Mouse (Mus musculus) midbrain, postnatal 0 days (tissue): ENCODE results near the gene Mrm2. TPM values are rescaled to one million over a fixed set of nuclear protein-coding genes. Genes with fewer than 3 reads are reported as not detected.

Source experiments
- ATAC-seq: fragments of 200-750 bp; cut with Nextera tagmentation; 2 replicates; pipeline ENCODE4 v1.8.0; 2017; ENCODE audit warnings: moderate number of reproducible peaks, mild to moderate bottlenecking, moderate TSS enrichment, moderate library complexity; ENCODE audit not compliant: low FRiP score
- DNase-seq: peaks from one replicate; pipeline ENCODE4 v3.0.0-alpha.2; 2015; ENCODE audit warnings: low spot score
- H3K27ac ChIP-seq: fragments of 300-500 bp; sonication (generic); 2 replicates; pipeline ENCODE4 v1.5.1; 2014; ENCODE audit warnings: low read depth, mild to moderate bottlenecking, low read length, mixed read lengths
- H3K27me3 ChIP-seq: fragments of 300-500 bp; sonication (generic); 2 replicates; pipeline ENCODE4 v1.6.1; 2014; ENCODE audit warnings: low read length, control low read depth, mixed read lengths; ENCODE audit not compliant: insufficient read depth
- H3K36me3 ChIP-seq: fragments of 300-500 bp; sonication (generic); 2 replicates; pipeline ENCODE4 v1.6.1; 2014; ENCODE audit warnings: low read length, control low read depth, mixed read lengths; ENCODE audit not compliant: insufficient read depth
- H3K4me1 ChIP-seq: fragments of 300-500 bp; sonication (generic); 2 replicates; pipeline ENCODE4 v1.6.1; 2014; ENCODE audit warnings: mild to moderate bottlenecking, control low read depth, antibody characterized with exemption, low read length, mixed read lengths; ENCODE audit not compliant: insufficient read depth
- H3K4me2 ChIP-seq: fragments of 300-500 bp; sonication (generic); 2 replicates; pipeline ENCODE4 v1.6.1; 2014; ENCODE audit warnings: low read depth, mild to moderate bottlenecking, low read length, mixed read lengths; ENCODE audit not compliant: poor library complexity, severe bottlenecking
- H3K4me3 ChIP-seq: fragments of 300-500 bp; sonication (generic); 2 replicates; pipeline ENCODE4 v1.5.1; 2014; ENCODE audit warnings: low read depth, mild to moderate bottlenecking, low read length, moderate library complexity
- H3K9ac ChIP-seq: fragments of 300-500 bp; sonication (generic); replicated peaks from 2 replicates; pipeline ENCODE4 v1.6.1; 2014; ENCODE audit warnings: mild to moderate bottlenecking, low read length, moderate library complexity, mixed read lengths; ENCODE audit not compliant: poor library complexity, severe bottlenecking
- H3K9me3 ChIP-seq: fragments of 300-500 bp; sonication (generic); 2 replicates; pipeline ENCODE4 v1.6.1; 2016; ENCODE audit warnings: low read length, control low read depth
- CTCF ChIP-seq: IDR thresholded peaks from 2 replicates; pipeline ENCODE4 v1.5.1; 2016; ENCODE audit warnings: antibody characterized with exemption, mild to moderate bottlenecking
- WGBS: fragments of 180-500 bp; shearing (Covaris S2); extraction: QIAGEN DNeasy Blood & Tissue Kit; methylation state at CpG from one replicate; pipeline ENCODE4 v1.1.7; 2014; 5-methylcytosine and 5-hydroxymethylcytosine counted together
- polyA plus RNA-seq: library from polyadenylated mRNA; unstranded; fragments of >200 nt; fragmentation: Nextera tagmentation; extraction: Ambion mirVana; gene quantifications from 2 replicates; pipeline ENCODE4 v1.2.1, GENCODE M21; 2015
- total RNA-seq: library from RNA; depleted of rRNA; stranded (reverse); fragments of >200 nt; gene quantifications from 2 replicates; pipeline ENCODE4 v1.2.3, GENCODE M21; 2014

The Mrm2 gene
- total and polyA plus RNA-seq, 2 experiments from 2014 or later: 14.7 to 15.1 TPM

DNA sequence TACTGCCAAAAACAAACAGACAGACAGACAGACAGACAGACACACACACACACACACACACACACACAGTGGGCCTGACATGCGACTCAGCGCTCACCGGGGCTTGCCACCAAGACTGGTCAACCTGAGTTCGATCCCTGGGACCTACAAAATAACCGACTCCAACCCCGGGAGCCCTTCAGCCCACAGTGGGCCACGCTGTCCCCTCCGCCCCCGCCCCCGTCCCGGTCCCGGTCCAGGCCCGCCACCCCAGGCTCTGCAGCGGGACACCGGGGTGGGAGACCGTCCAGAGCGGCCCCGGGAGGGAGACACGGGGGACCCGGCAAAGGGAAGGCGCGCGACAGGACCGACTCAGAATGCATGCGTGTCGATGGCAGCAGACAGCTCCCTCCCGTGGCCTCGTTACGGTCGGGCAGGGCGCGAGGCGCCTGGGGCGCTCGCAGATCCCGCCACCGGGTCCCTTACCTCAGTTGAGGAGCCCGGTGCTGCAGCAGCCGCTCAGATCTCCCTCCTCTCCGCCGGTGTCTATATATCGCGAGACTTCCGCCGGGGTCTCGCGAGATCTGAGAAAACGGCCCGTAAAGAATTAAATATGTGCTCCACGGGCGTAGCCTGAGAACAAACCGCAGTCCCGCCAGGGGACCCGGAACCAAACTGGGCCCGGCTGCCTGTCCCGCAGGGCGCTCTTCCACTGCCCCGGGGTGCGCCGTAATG, 10.5 kb downstream of the Mrm2 start, which contains the start of the genes Mad1l1 and Nudt1:
Mad1l1 (minus strand) TSS at position 511 of the 714 bp plus-strand sequence.
Nudt1 (plus strand) TSS at position 615 of the 714 bp plus-strand sequence.
- peak within 1 kb of the TSS; percentile 64 for H3K27ac ChIP-seq
- peak; percentile 96 for DNase-seq
- H3K4me2 ChIP-seq: peak within 1 kb of the TSS; percentile 92
- no peaks in the 10 kb centered on the region for H3K36me3 ChIP-seq
- no peaks in the 10 kb centered on the region for H3K27me3 ChIP-seq
- WGBS: under 1% methylated on average over 58 of the region's 60 CpGs
- peak; percentile 89 for ATAC-seq
- H3K9ac ChIP-seq: peak within 1 kb of the TSS; percentile 99
- H3K4me3 ChIP-seq: peak within 1 kb of the TSS; percentile 66
- no peaks in the 10 kb centered on the region for H3K9me3 ChIP-seq
- peak; percentile 41 for TF ChIP-seq CTCF
- 0 out of 2 replicates have a peak, but pooled peaks cover 4% of the 10 kb centered on the region for H3K4me1 ChIP-seq

DNA sequence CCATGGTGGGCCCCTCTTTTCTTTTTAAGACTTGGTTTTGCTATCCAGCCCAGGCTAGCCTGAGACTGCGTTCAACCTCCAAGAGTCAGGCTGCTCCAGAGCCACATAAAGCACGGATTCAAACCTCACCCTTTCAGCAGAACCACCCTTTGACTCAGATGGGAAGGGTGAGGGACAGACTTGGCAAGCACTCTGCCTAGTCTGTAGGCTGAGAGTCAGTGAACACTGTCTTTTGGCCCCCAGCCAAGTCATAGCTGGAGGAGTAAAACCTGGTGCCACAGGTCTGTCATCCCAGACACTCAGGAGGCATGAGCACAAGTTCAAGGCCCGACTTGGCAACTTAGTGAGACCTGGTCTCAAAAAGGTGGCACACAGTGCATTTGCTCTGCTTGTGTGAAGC, 15.0 kb downstream of the Mrm2 start:
- 80% methylated on average over 3 of the region's 3 CpGs for WGBS
- H3K27me3 ChIP-seq: no peaks in the 10 kb centered on the region
- ATAC-seq: no peak
- TF ChIP-seq CTCF: no peak
- DNase-seq: no peak
- 0 out of 2 replicates have a peak, but pooled peaks cover 4% of the 10 kb centered on the region for H3K4me1 ChIP-seq
- no peak overlapping the region for H3K9ac ChIP-seq
- no peak overlapping the region for H3K4me3 ChIP-seq
- H3K27ac ChIP-seq: no peak overlapping the region
- H3K9me3 ChIP-seq: no peaks in the 10 kb centered on the region
- no peak overlapping the region for H3K4me2 ChIP-seq
- peaks cover 16% of the 10 kb centered on the region for H3K36me3 ChIP-seq

GRCm38 (mm10) chr5:140307602-140308001, 24.1 kb downstream of the Mrm2 start:
- DNase-seq (peak; percentile 10), ATAC-seq (no peak)
- Histone ChIP-seq H3K9me3 (no peaks in the 10 kb centered on the region), H3K27me3 (no peaks in the 10 kb centered on the region), H3K9ac (no peak overlapping the region), H3K27ac (no peak overlapping the region), H3K4me1 (no peaks in the 10 kb centered on the region), H3K4me3 (no peak overlapping the region), H3K4me2 (no peak overlapping the region), H3K36me3 (peaks cover 55% of the 10 kb centered on the region)
- no peak for TF ChIP-seq CTCF
- 87% methylated on average over 14 of the region's 14 CpGs for WGBS

DNA sequence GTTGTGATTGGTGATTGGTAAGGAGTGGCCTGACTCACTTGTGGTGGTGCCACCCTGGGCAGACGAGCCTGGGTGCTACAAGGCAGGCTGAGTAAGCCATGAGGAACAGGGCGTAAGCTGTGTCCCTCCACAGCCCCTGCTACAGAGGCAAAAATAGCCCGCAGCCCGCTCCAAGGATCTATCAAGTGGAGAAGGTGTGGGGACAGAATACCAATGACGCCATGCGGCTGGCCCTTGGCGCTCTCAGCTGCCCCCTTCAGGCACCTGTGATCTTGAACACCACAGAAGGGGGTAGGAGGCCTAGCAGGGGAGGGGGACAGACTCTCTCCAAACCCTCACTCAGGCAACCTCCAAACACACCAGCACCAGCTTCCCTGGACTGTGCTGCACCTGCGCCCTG, 25.7 kb downstream of the Mrm2 start:
- peak; percentile 24 for TF ChIP-seq CTCF
- Histone ChIP-seq H3K27ac (no peak overlapping the region), H3K36me3 (peaks cover 61% of the 10 kb centered on the region), H3K9me3 (no peaks in the 10 kb centered on the region), H3K27me3 (no peaks in the 10 kb centered on the region), H3K4me2 (no peak overlapping the region), H3K4me3 (no peak overlapping the region), H3K4me1 (no peaks in the 10 kb centered on the region), H3K9ac (no peak overlapping the region)
- no peak for ATAC-seq
- DNase-seq: no peak
- 74% methylated on average over 8 of the region's 8 CpGs for WGBS

GRCm38 (mm10) chr5:140298291-140298690, 33.4 kb downstream of the Mrm2 start:
- no peak for TF ChIP-seq CTCF
- WGBS: 90% methylated on average over 3 of the region's 4 CpGs
- no peak for ATAC-seq

GRCm38 (mm10) chr5:140292152-140292551, 39.5 kb downstream of the Mrm2 start:
- Histone ChIP-seq H3K9ac (no peak overlapping the region), H3K4me3 (no peak overlapping the region), H3K27me3 (no peaks in the 10 kb centered on the region), H3K9me3 (no peaks in the 10 kb centered on the region), H3K36me3 (peaks cover 23% of the 10 kb centered on the region), H3K27ac (no peak overlapping the region), H3K4me1 (no peaks in the 10 kb centered on the region), H3K4me2 (no peak overlapping the region)
- WGBS: 85% methylated on average over 1 of the region's 1 CpGs
- peak; percentile 89 for DNase-seq
- ATAC-seq: peak; percentile 49; the same call in 1 of the 2 replicates
- TF ChIP-seq CTCF: peak; percentile 96

More at GRCm38 (mm10) chr5:140298291-140298690, 33.4 kb downstream of the Mrm2 start:
- H3K27ac ChIP-seq: no peak overlapping the region
- no peaks in the 10 kb centered on the region for H3K27me3 ChIP-seq
- H3K36me3 ChIP-seq: peaks cover 52% of the 10 kb centered on the region
- DNase-seq: no peak
- no peak overlapping the region for H3K9ac ChIP-seq
- H3K4me2 ChIP-seq: no peak overlapping the region
- H3K9me3 ChIP-seq: no peaks in the 10 kb centered on the region
- H3K4me3 ChIP-seq: no peak overlapping the region
- no peaks in the 10 kb centered on the region for H3K4me1 ChIP-seq
